Mouse (Mus musculus): ENCODE measurements around the gene Tle3.
A peak's percentile ranks its signal among the peaks of the same experiment; 100 is the strongest.

Gene Tle3

DNA sequence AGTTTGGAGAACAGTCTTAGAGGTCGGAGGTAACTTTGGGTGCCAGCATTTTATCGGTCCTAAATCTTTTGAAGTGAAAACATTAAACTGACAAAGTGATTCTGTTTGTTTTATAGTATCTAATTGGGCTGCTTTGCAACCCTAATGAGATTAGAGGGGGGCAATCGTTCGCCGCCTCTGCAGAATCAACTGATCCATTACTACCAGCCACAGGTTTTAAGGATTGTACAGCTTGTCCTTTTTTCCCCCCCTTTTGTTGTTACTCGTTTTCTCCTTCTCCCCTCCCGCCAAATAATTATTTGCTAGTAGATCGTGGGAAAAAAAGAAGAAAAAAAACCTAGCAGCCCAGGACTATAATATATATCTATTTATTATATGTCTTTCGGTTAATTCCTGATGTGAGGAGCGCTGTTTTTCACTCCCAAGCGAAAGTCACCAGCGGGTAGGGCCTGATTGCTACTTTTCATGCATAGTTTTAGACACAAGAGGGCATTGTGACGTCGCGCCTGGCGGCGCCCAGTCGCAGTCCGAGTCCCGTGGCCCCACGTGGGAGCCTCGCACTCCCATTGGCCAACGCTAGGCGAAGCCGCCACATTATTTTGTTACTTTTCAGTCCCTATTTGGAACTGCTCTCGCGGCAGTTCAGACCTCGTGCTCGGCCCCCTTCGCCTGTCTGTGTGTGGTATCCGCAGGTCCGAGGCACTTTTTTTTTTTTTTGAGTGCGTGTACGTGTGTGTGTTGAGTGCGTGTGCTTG is at the start of gene Tle3:
Gene Tle3 (plus strand): TSS at position 612 of the 755 bp plus-strand sequence.
- DNase-seq (ENCODE audit: low spot score), result peak; percentile 99

DNA sequence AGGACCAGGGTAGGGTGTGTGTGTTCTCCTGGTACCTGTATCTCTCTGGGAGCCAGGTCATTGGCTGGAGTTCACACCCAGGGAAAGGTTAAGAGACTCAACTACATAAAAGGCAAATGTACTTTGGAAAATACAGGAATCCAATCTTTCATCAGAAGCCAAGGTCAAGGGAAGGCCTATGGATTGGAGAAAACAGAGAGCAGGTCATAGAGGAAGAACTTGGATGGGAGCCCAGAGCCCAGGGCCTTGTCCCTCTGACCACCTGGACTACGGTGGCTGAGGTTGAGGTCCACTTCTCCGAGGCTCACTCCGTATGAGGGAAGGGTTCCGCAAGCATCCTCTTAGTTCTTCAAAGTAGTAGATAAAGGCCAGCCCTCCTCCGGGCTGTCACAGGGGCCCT is 48.9 kb upstream of the Tle3 start:
- no peak for DNase-seq (ENCODE audit: low spot score)

DNA sequence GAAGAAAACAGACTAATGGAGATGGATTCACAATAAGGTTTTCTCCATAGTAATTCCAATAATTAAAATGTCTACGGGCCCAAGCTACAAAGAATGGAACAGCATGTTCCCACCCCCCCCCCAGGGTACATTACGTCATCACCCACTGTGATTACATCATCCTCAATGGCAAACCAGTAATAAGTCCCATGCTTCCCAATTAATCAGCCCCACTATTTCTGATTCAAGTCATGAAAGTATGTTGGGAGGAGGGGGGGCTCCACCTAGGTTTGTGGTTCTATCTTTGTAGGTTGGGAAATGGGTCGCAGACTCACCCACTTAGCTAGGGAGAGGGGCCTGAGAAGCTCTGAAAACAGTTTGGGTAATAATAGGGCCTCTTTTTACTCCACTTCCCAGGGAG is 48.3 kb upstream of the Tle3 start:
- DNase-seq (ENCODE audit: low spot score), result no peak

DNA sequence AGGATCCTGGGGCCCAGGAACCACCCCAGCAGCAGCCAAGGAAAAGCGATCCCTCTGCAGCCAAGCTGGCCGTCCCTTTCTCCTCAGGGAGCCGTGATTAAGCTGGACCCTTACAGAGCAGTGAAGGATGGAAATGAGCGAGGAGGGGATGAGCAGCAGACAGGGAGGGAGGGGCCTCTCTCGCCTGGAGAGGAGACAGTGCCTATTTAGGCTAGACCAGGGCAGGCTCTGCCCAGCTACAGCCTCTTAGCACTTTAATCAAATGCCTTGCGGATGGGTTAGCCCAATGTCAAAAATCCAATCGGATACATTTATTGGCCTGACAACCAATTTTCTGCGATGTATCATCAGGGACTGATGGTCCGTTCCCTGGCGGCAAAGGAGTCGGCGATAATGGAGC is 47.8 kb upstream of the Tle3 start:
- DNase-seq (ENCODE audit: low spot score), result no peak

DNA sequence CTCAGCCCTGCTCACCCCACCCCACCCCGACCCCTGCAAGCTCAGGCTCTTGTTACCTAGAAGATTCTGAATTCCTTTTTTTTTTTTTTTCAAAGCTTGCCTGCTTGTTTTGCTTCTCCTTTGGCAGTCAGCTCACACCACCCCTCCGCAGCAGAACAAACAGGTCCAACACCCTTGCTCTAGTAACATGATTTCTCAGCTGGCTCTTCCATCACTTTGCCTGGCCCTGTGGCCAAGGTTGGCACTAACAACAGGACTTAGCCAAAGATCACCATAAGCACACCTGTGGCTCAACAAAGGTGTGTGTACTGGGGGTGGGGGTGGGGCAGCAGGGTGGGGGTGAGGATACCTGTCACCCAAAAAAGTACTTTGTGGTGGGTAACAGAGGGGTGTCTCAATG is 47.2 kb upstream of the Tle3 start:
- no peak for DNase-seq (ENCODE audit: low spot score)

DNA sequence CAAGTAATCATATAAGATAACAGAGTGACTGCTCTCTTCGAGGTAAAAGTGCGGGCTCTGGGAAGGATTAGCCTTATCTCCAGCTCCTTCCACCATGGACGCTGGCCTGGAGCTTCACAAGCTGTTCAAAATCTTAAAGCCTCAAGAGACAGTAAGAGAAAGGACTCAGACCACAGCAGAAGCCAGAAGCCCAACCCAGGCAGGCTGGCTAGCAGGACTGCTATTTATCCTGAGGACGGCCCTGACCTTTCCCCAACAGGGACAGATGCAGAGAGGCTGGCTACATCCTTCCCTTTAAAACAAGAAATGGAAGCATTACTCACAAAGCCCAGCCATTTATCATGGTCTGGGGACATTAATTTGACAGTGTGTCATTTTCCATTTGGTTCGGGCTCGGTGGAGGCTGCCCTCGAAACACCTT is 46.2 kb upstream of the Tle3 start:
- DNase-seq (ENCODE audit: low spot score), result no peak

DNA sequence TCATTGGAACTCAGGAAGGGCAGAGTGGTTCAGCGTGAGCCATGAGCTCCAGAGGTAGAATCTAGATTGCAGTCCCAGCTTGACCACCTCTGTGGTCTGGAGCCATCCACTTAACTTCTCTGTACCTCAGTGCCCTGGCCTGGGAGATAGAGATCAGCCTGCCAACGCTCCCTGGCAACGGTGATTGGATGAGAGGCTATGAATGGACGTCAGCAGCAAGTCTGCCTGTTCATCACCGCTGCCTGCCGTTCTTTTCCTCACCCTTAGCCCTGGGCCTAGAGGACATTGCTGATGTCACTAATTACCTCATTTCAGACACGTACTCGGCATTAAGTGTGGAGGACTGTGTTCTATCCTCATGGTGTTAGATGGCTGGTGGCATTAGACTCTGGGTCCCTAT is 45.2 kb upstream of the Tle3 start:
- no peak for DNase-seq (ENCODE audit: low spot score)

DNA sequence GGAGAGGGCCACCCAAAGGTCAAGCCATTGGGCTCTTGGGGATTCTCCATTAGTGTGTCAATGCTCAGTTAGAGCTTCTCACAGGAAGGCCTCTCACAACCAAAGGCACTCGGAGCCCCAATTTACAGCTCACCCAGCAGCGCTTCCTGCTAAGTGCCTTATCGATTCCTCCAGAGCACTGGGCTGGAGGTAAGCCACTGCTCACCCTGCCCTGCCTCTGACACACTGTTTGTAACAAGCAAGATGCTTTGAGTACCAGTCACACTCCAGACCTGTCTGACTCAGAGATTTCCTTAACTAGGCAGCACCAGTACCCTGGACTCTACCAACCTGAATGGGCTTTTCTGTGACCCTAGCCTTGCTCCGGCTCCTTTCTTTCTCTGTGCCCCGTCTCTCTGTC is 44.0 kb upstream of the Tle3 start:
- DNase-seq (ENCODE audit: low spot score), result no peak

DNA sequence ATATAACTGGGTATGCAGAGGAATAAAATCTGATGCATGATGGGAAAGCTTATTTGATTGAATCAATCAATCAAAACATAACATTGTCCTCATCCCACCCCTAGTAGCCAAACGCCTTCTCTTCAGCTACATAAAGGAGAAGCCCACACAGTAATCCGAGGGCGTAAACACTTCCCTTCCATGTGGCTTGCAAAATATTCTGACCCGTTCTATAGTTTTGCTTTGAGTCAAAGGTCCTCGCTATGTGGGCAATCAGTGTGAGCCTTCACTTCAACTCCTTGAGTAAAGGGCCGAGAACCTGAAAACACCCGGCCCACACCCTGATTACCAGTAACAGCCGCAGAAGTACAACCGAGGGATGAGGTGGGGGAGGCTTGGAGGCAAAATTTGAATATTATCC is 41.4 kb upstream of the Tle3 start:
- DNase-seq (ENCODE audit: low spot score), result no peak

DNA sequence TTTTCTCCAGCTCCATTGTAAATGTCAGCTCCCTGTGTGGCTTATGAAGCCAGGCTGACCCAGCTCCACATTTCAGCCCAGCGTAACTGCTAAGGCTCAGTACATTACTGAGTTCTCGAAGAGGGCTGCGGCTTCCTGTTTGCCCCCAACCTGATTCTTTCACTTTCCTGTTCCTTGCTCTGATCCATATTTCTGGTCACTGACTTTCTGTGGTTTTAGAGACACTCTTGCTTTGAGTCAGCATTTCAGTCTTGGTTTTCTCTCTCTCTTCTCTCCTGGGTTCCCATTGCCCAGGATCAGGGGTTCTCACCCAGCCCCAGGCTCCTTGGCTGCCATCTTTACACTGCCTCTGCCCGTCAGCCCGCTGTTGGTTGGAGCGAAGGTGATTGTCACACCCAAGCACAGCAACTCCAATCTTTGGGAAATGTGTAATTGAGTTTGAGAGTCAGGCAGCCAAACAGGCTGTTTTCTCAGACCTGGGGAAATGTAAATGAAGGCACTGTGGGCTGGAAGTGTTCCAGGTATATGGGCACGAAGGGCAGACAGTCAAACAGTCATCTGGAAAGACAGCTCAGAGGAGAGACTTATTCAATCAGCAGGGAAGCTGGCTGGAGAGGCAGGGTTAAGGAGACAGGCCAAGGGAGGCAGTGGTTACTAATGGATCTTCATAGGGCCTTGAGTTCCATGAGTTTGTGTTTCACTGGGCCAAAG is 39.8 kb upstream of the Tle3 start:
- no peak for DNase-seq (ENCODE audit: low spot score)

DNA sequence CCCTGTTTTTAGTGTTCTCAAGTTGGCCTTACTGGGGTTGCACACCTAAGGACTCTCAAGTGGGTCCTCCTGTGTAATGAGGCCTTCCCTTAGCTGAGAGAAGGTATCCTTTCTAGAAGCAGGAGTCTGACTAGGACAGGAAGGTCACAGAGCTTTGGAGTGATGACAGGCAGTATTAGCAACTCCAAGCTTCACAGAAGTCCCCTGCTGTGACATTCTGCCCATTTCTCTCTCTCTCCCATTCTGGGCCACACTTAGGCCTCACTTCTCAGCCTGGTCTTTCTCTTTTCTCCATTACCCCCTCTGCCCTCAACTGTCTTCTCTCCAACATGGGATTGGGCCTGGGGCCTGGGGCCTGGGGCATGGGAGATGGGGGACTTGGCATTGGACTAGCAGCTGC is 36.0 kb upstream of the Tle3 start:
- no peak for DNase-seq (ENCODE audit: low spot score)

DNA sequence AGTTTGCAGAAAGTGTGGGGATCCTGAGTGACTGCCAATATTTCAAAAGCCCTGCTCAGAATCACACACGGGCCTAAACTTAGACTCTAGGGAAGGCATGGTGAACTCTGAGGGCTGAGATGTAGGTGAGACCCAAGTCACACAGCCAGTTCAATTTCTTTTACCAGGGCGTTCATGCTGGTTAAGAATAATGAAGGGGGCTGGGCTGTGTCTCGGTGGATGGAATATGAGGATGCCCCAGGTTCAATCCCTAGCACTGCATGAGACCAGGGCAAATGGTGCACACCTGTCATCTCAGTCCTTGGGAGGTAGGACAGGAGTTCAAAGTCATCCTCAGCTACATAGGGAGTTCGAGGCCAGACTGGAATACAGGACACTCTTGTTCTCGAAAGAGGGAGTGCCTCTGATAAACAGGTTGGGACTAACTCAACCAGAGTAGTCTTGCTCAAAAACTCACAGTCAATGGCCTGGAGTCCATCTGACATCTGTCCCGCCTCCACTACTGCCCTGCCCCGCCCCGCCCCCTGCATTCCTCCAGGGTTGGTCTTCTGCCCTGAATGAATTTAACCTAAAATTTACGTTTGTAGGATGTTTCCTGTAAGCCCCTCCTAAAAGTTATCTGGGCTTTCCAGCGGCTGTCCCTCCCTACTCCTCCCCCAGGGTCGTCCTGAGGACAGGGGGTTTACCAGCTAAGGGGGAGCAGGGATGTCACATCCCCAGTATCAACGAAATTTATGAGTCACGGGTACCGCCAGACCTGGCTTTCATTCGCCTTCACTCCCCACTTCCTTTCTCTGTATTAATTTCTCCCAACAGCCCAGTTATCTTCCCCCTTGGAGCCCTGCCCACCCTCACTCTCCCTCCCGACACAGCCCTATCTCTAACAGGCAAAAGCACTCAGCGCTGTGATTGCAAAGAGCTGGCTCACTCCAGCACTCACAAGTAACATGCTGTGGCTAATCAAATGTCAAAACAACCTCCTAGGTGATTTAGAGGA is 35.3 kb upstream of the Tle3 start:
- DNase-seq (ENCODE audit: low spot score), result peak; percentile 80

DNA sequence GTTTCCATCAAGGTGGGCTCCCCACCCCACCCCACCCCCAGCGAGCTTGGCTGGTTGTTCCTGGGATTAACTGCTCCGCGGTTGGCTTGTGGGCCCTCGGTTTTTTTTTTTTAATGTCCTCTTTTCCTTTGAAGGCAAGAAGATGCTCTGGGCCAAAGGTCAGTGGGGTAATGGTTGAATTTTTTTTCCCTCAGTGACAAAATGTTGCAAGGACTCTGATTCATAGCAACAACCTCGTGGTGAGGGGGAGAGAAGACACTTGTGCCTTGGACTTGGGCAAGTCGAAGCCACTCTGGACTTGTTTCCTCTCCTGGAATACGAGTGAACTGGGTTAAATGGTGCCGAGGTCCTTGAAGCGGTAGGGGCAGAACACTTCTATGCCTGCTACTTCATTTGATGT is 34.5 kb upstream of the Tle3 start:
- no peak for DNase-seq (ENCODE audit: low spot score)

DNA sequence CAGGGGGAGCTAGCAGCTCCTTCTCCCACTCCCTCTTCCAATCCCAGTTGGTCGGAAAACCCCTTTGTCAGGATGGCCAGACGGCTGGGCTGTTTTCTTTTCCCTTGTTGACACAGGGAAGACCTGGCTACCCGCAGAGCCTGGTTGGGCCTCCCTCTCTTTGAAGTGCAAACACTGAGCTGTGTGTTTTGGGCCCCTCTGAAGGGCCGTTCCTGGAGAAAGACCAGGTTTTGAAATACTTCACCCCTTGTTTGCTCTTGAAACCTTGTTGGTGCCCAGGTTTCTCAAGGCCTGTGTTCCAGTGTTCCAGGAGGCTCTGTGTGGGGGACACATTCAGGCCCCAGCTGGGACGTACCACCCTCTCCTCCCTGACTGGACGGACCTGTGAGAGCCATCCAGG is 32.9 kb upstream of the Tle3 start:
- no peak for DNase-seq (ENCODE audit: low spot score)

DNA sequence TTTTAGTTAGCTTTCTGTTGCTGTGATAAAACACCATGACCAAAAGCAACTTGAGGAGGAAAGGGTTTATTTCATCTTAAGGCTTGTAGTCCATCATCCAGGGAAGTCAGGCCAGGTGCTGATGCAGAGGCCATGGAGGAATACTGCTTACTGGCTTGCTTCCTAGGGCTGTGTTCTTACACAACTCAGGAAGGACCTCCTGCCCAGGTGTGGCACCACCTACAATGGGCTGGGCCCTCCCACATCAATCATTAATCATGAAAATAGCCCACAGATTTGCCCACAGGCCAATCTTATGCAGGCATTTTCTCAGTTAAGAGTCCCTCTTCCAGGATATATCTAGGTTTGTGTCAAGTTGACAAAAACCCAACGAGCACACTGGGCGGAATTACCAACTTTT is 31.8 kb upstream of the Tle3 start:
- no peak for DNase-seq (ENCODE audit: low spot score)

DNA sequence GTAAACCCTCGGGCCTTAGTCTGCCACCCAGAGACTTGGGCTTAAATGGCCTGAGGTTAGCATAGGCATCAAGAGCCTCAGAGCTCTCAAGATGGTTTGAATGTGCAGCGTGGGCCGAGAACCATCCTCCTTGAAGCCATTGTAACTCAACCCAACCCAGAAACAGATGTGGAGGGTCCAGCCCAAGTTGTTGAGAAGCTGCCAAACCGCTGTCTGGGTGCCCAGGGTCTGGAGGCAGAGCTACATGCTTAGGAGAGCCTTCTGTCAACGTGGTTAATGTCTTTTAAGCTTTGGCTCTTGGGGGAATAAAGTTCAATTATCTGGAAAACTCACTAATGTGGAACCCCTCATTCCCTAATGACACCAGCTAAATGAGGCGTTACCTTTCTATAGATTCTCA is 29.9 kb upstream of the Tle3 start:
- no peak for DNase-seq (ENCODE audit: low spot score)

DNA sequence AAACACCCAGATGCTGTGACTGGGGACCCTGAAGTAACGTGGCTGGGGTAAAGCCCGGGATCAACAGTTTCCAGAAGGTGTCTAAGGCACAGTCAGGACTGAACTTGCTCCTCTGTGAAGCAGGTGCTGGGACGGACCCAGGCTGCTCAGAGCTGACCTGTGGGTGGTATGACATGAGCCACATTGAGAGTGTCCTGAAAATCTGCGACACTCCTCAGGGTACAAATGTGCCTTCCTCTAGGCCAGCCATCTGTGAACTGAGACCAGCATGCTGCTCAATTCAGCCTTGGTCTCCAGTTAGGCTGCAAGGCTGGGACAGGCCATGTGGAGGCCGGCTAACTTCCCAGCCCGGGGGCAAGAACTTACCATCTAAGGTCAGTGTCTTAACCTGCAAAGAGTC is 27.5 kb upstream of the Tle3 start:
- DNase-seq (ENCODE audit: low spot score), result no peak

DNA sequence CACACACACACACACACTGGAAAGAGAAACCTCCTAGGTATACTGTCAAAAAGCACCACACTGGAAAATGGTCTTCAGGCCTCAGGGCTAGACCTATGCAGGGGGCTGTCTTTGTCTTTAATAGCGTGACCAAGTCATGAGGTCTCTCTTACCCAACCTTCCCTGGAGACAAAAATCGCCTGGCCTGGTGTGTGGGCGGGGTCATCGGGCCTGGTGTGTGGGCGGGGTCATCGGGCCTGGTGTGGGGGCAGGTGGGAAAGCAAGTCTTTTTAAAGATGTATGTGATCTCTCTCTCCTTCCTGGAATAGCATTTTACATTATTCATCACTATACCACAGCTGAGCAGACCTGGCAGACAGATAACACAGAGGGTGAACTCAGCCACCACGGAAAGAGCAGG is 25.2 kb upstream of the Tle3 start:
- no peak for DNase-seq (ENCODE audit: low spot score)

DNA sequence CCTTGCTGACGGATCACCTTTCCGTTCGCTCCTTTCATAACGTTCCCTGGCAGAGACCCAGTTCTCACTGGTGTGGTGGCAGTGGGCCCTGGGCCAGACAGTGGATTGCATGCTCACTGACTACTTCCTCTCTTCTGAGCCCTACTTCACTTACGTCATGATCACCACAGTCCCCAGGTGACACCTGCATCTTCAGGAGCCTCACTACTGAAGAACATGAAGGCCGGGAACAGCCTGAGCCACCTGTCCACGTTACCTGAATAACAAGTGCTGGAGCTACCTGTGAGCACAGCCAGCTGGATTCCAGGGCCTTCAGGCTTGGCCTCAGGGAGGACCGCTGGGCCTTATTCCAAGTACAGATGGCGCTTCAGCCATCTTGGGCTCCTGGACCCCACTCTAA is 24.1 kb upstream of the Tle3 start:
- DNase-seq (ENCODE audit: low spot score), result no peak

DNA sequence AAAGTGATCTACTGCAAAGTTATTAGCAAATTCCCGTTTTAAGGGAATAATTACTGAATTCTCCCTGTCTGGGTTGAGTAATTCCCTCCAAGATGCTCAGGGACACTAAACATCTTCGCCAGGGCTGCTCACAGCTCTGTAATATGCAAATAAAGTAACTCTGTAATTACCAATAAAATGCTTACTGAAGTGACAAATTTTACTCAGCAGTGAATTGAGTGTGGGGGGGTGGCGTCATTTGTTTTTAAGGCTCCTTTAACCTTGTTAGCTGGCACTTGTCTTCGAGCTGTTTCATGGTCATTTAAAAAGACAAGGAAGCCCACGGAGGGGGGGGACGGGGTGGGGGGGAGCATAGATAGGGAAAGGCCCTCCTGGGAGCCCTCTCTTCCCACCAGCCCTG is 23.6 kb upstream of the Tle3 start:
- no peak for DNase-seq (ENCODE audit: low spot score)

DNA sequence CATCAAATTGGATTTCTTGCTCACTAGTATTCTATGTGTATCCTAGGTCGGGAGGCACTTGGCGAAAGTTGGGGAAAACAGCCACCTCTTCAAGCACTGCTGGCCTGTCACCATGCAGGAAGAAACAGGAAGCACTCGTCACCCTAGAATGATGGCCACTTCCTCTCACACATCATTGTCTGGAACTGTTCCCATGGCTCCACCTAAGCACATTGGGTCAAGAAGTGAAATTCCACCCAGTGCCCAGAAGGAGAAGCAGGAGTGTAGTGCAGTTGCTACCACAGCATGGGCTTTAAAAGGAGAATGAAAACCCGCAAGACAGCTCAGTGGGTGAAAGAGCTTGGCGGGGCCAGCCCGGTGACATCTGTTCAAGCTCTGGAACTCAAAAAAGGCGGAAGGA is 22.5 kb upstream of the Tle3 start:
- no peak for DNase-seq (ENCODE audit: low spot score)

DNA sequence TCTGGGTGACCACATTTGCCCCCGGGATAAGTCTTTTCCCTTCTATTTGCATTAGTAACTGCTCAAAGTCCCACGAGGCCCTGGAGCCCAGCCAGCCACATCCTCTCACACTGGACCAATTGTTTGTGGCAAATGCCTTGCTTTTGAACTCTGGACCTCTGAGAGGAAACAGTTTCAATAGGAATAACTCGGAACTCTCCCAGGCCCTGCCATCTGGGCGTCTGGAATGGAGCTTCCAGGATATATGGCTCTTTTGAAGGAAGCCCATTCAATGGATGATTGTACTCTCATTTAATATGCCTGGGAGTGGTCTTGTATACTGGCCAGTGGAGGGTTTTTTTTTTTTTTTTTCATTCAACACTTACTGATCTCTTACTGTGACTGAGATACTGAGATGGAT is 21.0 kb upstream of the Tle3 start:
- no peak for DNase-seq (ENCODE audit: low spot score)

DNA sequence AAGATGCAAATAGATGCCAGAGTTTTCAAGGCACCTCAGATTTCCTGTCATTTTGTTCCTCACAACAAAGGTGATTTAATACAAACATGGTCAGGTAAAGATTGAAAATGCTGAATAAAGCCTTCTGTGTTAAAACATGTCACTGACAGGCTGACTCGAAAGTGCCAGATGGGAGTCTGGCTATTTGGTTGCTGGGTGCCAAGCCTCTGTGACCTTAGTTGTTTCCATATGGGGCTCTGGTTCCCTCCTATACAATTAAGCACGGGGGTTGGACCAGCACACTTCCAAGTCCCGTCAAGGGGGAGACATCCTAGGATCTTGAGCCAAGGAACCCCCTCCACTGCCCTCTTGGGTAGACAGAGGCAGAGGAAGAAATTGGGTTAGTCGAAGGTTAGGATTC is 13.2 kb upstream of the Tle3 start:
- no peak for DNase-seq (ENCODE audit: low spot score)
